Mouse (Mus musculus): ENCODE measurements around the gene Tac2. TPM values are rescaled to one million over a fixed set of nuclear protein-coding genes. Genes with fewer than 3 reads are reported as not detected.

Tac2 gene
- 3.5 and 9.5 TPM in 2 replicates for total RNA-seq (2014; fragmentation: Nextera tagmentation)
- total RNA-seq (2017): 0.91 and 2.3 TPM in 2 replicates

DNA sequence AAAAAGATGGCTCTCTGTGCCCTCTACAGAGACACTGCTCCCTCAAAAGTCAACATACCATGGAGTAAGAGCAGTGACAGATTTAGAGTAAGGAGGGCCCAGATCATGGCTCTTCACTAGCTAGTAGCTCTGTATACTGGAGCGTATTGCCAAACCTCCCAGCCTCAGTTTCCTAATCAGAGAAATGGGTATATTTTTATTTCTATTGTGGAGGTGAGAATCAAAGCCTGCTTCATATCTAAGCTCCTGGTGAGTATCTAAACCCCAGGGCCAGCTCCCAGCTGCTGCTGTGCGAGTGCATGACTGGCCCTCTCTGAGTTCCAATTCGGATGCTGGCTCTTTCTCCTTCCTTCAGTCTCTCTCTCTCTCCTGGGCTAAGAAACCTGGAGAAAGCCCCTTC, at the start of gene Tac2:
Gene Tac2 (plus strand): TSS at position 301 of the 400 bp plus-strand sequence.
- ATAC-seq (replicated peaks; ENCODE audit: low FRiP score, low TSS enrichment, poor library complexity, severe bottlenecking): no peak

DNA sequence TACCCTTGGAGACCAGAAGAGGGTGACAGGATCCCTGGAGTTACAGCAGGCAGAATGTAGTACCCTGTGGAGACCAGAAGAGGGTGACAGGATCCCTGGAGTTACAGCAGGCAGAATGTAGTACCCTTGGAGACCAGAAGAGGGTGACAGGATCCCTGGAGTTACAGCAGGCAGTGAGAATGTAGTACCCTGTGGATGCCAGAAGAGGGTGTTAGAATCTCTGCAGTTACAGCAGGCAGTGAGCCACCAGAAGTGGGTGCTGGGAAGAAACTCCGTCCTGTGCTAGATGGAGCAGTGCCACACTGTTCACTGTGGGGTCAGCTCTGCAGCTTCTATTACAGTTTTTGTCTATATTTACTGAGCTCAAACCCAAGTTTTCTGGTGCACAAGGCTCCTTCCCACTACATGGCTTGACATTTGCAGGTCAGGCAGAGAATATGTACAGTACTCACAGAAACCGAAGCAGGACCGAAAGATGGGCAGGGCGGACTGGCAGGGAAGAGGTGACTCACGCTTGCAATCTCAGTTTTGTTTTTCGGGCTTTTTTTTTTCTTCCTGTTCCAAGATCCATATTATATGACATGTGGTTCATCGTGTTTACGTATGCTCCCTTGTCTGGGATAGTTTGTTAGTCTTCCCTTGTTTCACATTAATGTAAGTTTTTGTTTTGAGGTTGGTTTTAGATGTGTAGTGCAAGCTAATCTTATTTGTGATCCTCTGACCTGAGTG, 49.3 kb upstream of the Tac2 start:
- ATAC-seq (replicated peaks; ENCODE audit: low FRiP score, low TSS enrichment, poor library complexity, severe bottlenecking): peak; percentile 67

DNA sequence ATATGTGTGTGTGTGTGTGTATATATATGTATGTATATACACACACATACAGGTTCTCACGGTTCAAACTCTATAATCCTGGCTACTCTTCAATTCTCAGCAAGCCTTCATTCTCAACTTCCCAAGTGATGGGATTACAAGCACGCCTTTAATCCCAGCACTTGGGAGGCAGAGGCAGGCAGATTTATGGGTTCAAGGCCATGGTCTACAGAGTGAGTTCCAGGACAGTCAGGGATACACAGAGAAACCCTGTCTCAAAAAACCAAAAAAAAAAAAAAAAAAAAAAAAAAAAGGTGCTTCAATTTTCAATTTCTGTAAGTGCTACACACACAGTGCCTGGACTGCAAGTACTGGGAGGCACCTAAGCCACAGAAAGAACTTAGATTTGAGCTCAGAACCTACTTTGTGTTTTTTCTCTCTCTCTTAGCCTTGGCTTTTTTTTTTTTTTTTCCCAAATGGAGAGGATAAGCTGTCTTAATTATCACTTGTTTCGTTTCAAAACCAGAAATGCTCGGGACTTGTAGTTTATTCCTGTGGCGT, 48.3 kb upstream of the Tac2 start:
- no peak for ATAC-seq (replicated peaks; ENCODE audit: low FRiP score, low TSS enrichment, poor library complexity, severe bottlenecking)

DNA sequence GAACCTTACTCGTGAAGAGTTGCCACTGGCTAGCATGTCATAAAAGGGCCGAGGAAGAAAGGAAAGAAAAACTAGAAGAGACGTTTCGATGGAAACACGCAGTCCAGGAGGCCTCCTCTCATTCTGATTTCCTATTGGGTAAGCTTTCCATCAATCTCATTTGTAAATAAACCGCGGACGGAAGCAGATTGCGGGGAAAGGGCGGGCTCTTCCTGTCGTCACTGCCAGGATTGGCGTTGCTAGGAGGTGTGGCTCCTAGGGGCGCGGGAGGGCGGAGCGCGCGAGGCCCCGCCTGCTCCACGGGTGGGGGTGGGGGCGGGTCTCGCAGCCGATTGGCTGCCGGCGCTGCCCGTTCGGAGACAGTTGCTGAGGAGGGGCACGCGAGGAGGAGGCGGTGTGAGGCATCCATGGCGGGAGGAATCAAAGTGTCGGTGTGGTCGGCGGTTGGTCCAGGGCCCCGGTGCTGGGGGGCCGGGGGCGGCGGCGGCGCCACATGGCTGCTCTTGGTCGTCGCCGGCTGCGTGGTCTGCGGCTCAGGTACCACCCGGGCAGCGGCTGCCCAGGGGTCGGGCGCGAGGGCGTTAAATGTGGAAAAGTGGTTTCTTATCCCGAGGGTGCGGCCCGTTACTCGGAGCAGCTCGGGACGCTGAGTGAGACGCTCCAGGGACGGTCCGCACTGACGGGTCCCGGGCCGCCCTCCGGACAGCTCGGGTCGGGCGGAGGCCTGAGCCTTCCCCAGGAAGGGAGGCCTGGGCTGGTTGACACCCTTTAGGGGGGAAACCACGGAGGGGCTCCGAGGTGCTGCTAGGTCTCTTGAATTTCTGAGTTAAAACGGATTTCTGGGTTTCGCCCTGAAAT, 47.4 kb upstream of the Tac2 start:
- ATAC-seq (replicated peaks; ENCODE audit: low FRiP score, low TSS enrichment, poor library complexity, severe bottlenecking): peak; percentile 87

DNA sequence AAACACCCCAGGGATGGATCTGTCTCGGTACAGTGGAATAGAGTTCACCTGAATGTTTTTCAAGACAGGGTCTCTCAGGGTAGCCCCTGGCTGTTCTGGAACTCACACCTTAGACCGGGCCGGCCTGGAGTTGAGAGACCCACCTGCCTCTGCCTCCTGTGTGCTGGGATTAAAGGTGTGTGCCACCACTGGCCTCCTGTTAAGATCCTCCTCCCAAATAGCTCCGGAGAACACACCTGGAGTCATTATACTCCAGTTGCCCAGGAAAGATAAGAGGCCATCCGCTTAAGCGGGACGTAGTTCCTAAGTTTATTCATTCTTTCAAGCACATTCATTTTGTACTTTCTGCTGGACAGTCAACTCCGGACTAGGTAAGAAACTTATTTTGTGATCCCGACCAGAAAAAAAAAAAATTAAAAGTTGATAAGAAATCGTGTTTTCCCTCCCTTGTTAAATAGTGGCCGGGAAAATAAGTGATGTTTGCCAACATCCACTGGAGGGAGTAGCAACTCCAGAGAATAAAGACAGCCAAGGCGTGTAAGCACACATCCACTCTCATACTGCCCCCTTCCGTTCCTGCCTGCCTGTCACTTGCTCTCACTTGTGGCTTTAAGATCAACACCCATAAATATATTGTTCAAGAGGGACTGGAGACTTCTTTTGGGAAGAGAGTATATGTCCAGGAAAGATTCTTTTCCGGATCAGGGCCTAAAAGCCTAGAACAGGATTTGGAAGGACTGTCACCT, 46.5 kb upstream of the Tac2 start:
- peak; percentile 58 for ATAC-seq (replicated peaks; ENCODE audit: low FRiP score, low TSS enrichment, poor library complexity, severe bottlenecking)

DNA sequence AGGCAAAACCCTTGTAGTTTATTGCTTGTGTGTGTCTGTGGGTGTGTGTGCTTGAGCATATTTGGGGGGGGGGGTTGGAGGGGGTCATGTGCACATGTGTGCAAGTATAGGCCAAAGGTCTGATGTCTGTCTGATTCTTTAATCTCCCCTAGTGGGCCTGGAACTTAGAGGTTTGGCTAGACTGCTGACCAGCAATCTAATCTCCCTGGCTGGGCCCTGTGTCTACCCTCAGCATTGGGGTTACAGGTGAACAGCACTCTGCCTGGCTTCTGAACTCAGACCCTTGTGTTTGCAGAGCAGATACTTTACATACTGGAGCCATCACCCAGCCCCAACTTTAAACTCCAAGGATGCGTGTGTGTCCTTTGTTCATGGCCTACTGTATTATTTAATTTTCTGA, 45.1 kb upstream of the Tac2 start:
- no peak for ATAC-seq (replicated peaks; ENCODE audit: low FRiP score, low TSS enrichment, poor library complexity, severe bottlenecking)

DNA sequence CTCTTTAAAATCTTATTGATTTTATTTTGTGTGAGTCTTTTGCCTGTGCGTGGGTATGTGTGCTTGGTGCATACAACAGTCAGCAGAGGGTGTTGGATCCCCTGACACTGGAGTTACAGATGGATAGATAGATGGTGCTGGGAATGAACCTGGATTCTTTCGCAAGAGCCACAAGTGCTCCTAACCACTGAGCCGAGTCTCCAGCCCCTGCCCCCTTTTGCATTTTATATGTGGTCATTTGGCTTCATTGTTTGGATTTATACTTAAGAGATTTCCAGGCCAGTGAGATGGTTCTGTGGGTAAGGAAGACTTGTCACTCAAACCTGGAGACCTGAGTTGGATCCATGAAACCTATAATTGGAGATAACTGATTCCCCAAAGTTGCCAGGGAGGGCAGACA, 44.4 kb upstream of the Tac2 start:
- ATAC-seq (replicated peaks; ENCODE audit: low FRiP score, low TSS enrichment, poor library complexity, severe bottlenecking): no peak

DNA sequence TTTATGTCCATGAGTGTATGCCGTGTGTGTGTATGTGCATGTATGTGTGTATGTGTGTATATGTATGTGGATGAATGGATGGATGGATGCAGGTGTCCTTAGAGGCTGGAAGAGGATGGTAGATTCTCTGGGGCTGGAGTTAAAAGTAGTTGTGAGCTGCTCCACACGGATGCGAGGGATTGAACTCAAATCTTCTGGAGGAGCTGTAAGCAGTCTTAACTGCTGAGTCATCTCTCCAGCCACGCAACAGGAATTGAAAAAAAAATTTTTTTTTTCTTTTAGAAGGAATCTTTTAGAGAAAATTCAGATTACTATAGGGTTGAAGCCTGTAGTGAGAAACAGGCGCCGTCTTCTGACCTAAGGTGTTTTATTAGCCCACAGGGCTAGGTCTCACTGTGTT, 41.4 kb upstream of the Tac2 start:
- ATAC-seq (replicated peaks; ENCODE audit: low FRiP score, low TSS enrichment, poor library complexity, severe bottlenecking): no peak

DNA sequence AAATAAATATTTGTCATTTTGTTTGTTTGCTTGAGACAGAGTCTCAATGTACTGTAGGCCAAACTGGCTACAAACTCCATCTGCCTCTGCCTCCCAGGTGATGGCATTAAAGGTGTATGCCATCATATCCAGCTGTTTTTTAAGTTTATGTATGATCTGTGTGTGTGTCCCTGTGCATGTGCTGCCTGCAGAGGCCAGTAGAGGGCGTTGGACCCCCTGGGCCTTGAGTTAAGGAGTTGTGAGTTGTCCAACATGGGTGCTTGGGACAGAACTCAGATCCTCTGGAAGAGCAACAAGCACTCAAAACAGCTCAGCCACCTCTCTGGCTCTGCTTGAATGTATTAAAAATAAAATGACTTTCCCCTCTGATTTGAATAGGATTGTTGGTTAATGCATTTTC, 33.2 kb upstream of the Tac2 start:
- no peak for ATAC-seq (replicated peaks; ENCODE audit: low FRiP score, low TSS enrichment, poor library complexity, severe bottlenecking)

DNA sequence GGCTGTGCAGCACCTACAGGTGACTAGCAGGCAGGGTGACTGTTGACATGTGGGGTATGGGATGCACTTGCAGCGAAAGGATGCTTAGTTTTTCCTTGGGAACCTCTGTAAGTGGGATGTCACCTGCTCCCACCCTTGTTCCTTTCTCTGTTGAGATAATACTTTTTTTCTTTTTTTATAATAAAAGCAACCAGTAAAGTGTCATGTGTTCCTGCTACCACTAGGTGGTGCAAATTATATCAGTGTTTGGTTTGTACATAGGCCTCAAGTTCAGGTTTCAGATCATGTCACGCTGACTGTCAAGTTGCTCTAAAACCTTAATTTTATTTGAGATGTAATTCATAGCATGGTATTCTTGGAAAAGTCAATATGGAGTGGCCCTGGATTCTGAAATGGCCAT, 29.6 kb upstream of the Tac2 start:
- peak; percentile 71 for ATAC-seq (replicated peaks; ENCODE audit: low FRiP score, low TSS enrichment, poor library complexity, severe bottlenecking)

DNA sequence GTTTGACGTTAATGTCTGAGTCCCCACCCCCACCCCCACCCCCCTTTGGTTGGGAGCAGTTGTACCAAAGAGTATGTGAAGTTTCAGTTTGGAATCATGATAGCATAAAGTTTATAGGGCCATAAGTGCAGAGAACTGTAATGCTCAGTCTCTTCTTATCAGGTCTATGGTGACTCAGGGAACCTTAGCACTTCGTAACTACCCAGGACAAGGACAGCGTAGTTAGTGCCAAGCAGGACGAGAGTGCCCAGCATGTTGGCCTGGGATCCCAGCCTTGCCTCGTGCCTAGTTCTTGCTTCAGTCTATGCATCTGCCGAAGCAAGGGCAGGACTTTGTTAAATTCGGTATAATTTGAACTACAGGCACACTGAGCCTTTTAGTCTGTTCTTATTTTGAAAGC, 28.5 kb upstream of the Tac2 start:
- ATAC-seq (replicated peaks; ENCODE audit: low FRiP score, low TSS enrichment, poor library complexity, severe bottlenecking): 0 out of 2 replicates have a peak, but pooled peaks have one; percentile 16

DNA sequence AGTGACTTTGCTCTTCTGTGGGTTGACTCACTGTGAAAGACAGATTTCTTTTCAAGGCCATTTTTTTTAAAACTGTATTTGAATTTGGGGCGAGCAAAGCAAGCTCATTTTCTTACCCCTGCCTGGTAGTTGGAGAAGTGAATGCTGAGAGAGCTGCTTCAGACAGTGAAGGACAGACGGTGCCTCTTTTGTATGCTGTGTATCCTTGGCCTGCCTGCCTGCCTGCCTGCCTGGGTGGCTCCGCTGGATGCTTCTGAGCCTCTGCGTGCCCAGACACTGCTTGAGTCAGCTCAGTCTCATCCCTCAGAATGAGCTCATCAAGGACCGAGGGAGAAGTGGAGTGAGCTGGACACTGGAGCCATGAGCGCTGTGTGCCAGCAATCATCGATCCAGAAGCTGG, 25.3 kb upstream of the Tac2 start:
- no peak for ATAC-seq (replicated peaks; ENCODE audit: low FRiP score, low TSS enrichment, poor library complexity, severe bottlenecking)

DNA sequence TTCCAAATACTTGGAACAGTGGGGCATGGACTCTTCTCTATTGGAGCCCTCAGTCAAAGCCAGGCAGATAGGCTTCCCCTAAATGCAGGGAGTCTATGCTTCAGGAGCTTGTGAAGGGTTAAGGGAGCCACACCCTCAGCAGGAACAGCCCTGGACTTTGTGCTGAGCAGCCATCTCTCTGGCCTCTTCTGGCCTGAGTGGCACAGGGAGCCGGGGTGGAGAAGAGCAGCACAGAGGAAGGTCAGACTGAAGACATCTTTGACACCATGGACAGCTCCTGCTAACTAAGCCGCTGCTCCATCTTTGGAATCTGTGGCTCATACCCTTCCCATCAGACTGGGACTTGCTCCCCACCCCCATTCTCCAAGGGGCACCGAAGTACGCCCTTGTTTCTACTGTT, 21.0 kb upstream of the Tac2 start:
- ATAC-seq (replicated peaks; ENCODE audit: low FRiP score, low TSS enrichment, poor library complexity, severe bottlenecking): peak; percentile 40; the same call in 1 of the 2 replicates

DNA sequence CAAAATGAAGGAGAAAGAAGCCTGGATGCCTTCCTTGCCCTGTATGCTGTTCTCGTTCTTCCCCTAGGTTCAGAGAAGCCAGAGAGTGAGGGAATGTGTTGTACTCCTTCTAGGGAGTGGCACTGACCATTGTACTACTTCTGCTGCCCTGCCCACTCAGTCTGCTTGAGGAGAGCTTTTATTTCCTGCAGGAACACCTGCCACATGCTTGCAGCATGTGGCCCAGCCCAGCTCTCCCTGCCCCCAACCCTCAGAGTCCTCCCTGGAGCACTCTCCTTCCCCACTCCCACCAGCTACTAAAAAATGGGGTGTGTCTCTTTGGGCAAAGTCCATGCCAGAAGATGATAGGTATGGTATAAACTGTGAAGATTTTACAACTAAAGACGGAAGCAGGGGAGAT, 20.0 kb upstream of the Tac2 start:
- no peak for ATAC-seq (replicated peaks; ENCODE audit: low FRiP score, low TSS enrichment, poor library complexity, severe bottlenecking)

DNA sequence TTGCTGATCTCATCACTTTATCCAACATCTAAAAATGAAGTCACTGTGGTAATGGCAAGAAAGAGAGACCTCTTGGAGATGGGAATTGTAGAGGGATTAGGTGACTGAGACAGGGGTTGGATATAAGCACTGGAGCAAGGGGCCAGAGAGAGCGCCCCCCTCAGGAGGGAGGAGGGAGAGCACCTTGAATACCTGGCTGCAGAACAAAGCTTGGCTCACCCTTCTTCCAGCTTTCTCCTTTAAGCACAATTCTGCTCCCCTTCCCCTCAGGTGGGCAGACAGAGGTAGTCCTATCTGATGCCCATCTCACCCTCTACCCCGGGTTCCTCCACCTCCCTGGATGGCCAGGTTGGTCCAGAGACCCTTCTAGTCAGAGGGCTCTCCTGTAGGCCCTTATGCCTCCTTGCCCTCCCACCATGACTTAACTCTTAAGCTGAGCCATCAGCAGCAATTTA, 19.5 kb upstream of the Tac2 start, which contains the start of gene Myo1a:
Gene Myo1a (plus strand): TSS at position 405 of the 455 bp plus-strand sequence.
- no peak for ATAC-seq (replicated peaks; ENCODE audit: low FRiP score, low TSS enrichment, poor library complexity, severe bottlenecking)

DNA sequence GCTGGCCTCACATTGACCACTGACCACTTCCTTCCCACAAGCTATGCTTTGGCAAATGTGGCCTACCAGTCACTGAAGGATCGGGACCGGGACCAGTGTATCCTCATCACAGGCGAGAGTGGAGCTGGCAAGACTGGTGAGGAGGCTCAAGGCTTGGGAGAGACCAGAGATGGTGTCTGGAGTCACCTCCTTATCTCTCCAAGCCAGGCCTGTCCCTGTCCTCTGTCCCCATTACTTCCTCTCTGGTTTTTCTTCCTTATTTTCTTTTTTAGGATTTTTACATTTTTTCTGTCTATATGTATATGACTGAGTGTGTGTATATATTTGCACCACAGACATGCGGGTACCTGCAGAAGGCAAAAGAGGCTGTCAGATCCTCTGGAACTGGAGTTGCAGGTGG, 18.5 kb upstream of the Tac2 start:
- ATAC-seq (replicated peaks; ENCODE audit: low FRiP score, low TSS enrichment, poor library complexity, severe bottlenecking): no peak

DNA sequence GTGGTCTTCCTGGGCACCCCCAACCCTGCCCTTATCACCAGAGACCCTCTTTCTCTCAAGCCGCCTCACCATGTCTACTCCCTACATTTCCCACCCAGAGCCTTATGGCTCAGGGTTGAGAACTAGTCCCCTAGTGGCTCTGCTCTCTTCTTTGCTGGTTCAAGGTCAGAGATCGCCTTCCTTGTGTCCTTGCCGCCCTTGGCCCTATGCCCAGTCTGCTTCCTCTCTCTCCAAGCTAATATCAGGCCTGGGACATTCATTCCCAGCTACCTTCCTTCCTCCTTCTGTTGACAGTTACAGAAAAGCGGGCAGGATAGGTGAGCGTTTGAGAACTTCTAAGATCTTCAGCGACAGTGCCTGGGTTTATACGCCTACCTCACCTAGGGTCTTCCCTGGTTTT, 16.6 kb upstream of the Tac2 start:
- ATAC-seq (replicated peaks; ENCODE audit: low FRiP score, low TSS enrichment, poor library complexity, severe bottlenecking): no peak

DNA sequence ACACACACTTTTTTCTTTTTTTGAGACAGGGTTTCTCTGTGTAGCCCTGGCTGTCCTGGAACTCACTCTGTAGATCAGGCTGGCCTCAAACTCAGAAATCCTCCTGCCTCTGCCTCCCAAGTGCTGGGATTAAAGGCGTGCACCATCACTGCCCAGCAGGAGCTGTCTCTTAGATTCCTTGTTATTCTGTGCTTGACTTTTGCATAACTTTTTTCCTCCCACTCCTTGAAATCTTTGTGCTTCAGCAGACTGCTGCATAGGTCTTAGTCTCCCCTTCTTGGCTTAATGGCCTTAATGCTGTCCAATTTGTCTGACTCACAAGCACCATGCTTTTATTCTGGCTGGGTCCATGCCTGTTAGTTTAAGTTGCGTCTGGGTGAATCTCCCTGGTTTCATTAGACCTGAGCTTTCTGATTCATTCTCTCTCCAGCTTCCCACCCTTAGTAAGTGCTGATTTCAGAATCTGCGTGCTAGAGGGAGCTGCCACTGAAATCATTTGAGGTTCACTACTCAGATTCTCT, 15.4 kb upstream of the Tac2 start:
- no peak for ATAC-seq (replicated peaks; ENCODE audit: low FRiP score, low TSS enrichment, poor library complexity, severe bottlenecking)

DNA sequence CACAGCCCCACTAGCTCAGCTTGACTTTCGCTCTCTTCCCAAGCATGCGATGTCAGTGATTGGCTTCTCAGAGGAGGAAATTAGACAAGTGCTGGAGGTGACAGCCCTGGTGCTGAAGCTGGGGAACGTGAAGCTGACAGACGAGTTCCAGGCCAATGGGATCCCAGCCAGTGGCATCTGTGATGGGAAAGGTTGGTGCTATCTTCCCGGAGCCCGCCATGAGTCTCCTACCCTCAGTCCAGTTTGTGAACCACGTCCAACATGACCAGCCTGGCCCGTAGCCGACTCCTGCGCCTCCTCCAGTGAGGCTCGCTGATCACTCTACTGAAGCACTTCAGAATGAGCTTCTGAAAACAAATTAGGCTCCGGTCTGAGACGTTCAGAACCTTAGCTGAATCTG, 13.9 kb upstream of the Tac2 start:
- ATAC-seq (replicated peaks; ENCODE audit: low FRiP score, low TSS enrichment, poor library complexity, severe bottlenecking): no peak; the same call in 1 of the 2 replicates
